Mouse (Mus musculus) myocyte (in vitro differentiated cells): ENCODE results near the gene Esrrg.

Experiments used
- CEBPB ChIP-seq: IDR thresholded peaks from 2 replicates; pipeline ENCODE4 v1.6.1; 2011; ENCODE audit warnings: mild to moderate bottlenecking, moderate library complexity; ENCODE audit not compliant: poor library complexity, insufficient read depth, severe bottlenecking
- MAX ChIP-seq: IDR thresholded peaks from one replicate; pipeline ENCODE4 v1.6.1; 2011; ENCODE audit warnings: low read depth, mild to moderate bottlenecking, control low read depth
- MYOD1 ChIP-seq, 3 experiments: IDR thresholded peaks; one replicate each; pipeline ENCODE4 v1.6.1; 2011; ENCODE audit warnings: control low read depth in 2 of 3, low read depth in 2 of 3, mild to moderate bottlenecking in 2 of 3, moderate library complexity in 1 of 3; ENCODE audit not compliant: insufficient read length in 2 of 3, control insufficient read depth in 1 of 3
- MYOG ChIP-seq, 3 experiments: IDR thresholded peaks; one replicate each; pipeline ENCODE4 v1.6.1; 2011; ENCODE audit warnings: control low read depth in 2 of 3, low read depth in 2 of 3, mild to moderate bottlenecking in 2 of 3; ENCODE audit not compliant: insufficient read length in 2 of 3, control insufficient read depth in 1 of 3, insufficient read depth in 1 of 3
- POLR2A ChIP-seq: IDR thresholded peaks from one replicate; pipeline ENCODE4 v1.6.1; 2011; ENCODE audit warnings: low read depth, mild to moderate bottlenecking, control low read depth, moderate library complexity; ENCODE audit not compliant: insufficient read length
- POLR2AphosphoS2 ChIP-seq: IDR thresholded peaks from one replicate; pipeline ENCODE4 v1.6.1; 2011; ENCODE audit warnings: low read depth, control low read depth; ENCODE audit not compliant: insufficient read length
- REST ChIP-seq: IDR thresholded peaks from one replicate; pipeline ENCODE4 v1.6.1; 2011; ENCODE audit warnings: mild to moderate bottlenecking, control low read depth, moderate library complexity; ENCODE audit not compliant: insufficient read depth, insufficient read length
- SRF ChIP-seq: IDR thresholded peaks from one replicate; pipeline ENCODE4 v1.6.1; 2011; ENCODE audit warnings: low read depth; ENCODE audit not compliant: control insufficient read depth, insufficient read length
- USF1 ChIP-seq: IDR thresholded peaks from one replicate; pipeline ENCODE4 v1.6.1; 2011; ENCODE audit warnings: low read depth, mild to moderate bottlenecking, control low read depth, moderate library complexity

DNA sequence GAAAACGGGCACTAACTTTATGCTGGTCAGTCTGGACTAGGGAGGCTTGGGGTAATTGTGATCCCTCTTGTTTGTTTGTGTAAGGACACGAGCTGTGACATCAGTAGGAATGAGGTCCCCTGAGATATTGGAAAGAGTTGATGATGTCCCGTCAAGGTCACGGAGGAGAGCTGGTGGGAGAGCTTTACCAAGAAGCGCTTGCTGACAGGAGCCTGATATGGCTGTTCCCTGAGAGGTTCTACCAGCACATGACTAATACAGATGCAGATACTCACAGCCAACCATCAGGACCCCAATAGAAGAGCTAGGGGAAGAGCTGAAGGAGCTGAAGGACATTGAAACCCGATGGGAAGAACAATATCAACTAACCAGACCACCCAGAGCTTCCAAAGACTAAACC, 302.6 kb downstream of the Esrrg start:
- TF ChIP-seq POLR2A (no peak), MYOD1 (IDR thresholded peaks at IDR 0.05; ENCODE audit: control insufficient read depth in 1 of 3, insufficient read length in 2 of 3, low read depth in 2 of 3) (no peak), CEBPB (no peak), POLR2AphosphoS2 (no peak), USF1 (no peak), REST (no peak), MAX (no peak), SRF (no peak), MYOG (IDR thresholded peaks at IDR 0.05; ENCODE audit: control insufficient read depth in 1 of 3, insufficient read depth in 1 of 3, insufficient read length in 2 of 3, low read depth in 2 of 3) (no peak)
